Mouse (Mus musculus) heart, postnatal 0 days (tissue): ENCODE results near the gene Mynn.

Experiments used
- CTCF ChIP-seq: IDR thresholded peaks from 2 replicates; pipeline ENCODE4 v1.5.1; 2016; ENCODE audit warnings: antibody characterized with exemption, control low read depth, low read depth
- EP300 ChIP-seq: IDR thresholded peaks from 2 replicates; pipeline ENCODE4 v1.6.1; 2016; ENCODE audit warnings: antibody characterized with exemption, low read depth

DNA sequence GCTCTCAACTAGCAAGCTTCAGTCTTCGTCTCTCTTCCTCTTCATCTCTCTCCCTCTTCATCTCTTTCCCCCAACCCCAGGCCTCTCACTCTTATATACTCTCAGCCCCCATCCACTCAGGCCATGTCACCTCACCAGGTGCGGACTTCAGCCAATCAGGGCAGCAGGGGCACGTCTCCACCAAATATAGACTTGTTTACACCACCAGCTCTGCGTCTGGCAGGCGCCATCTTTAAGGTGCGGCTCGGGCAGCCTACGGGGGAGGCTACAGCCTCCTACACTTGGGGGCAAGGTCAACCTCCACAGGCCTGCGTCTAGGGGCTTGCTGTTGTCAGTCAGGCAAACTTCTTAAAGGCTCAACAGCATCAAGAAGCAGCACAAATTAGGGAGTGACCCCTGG lies 56.6 kb downstream of the Mynn start:
- TF ChIP-seq EP300 (no peak), CTCF (no peak)
